Mouse (Mus musculus): ENCODE measurements around the gene Ciart. TPM values are rescaled to one million over a fixed set of nuclear protein-coding genes. Genes with fewer than 3 reads are reported as not detected.

Gene Ciart
- polyA plus RNA-seq, 1 experiment from 2014 or later, result 1.1 TPM

DNA sequence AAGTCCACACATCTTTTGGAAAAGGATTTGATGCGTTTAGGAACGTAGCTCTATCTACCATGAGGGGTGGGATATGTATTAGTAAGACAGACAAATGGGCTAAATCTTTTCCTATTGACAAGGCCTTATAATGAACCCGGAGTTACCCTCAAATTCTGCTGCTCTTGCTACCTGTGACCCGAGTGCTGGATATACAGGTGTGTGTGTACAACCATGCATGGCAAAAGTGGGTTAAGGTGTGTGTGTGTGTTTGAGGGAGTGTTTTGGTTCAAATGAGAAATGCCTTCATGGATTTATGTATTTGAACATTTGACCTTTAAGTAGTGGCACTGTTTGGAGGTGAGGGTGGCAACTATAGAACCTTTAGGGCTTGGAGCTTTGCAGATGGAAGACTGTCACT, 53.0 kb downstream of the Ciart start:
- no peak overlapping the region for H3K9ac ChIP-seq (ENCODE audit: low read depth, low read length)
- H3K27me3 ChIP-seq (ENCODE audit: insufficient read depth, low read length), result no peaks in the 10 kb centered on the region
- no peak for TF ChIP-seq CTCF (IDR thresholded peaks at IDR 0.05; ENCODE audit: low read depth)
- no peak for ATAC-seq (replicated peaks; ENCODE audit: low FRiP score, low read depth)
- DNase-seq (ENCODE audit: low spot score), result no peak
- H3K4me1 ChIP-seq (replicated peaks; ENCODE audit: insufficient read depth, low read length), result no peaks in the 10 kb centered on the region
- H3K9me3 ChIP-seq (replicated peaks; ENCODE audit: low read length), result no peaks in the 10 kb centered on the region
- H3K36me3 ChIP-seq (ENCODE audit: insufficient read depth, low read length), result peaks cover 28% of the 10 kb centered on the region
- WGBS, result 98% methylated on average over 4 of the region's 4 CpGs
- no peak overlapping the region for H3K4me3 ChIP-seq (replicated peaks; ENCODE audit: low read depth, low read length)
- no peak overlapping the region for H3K27ac ChIP-seq
- H3K4me2 ChIP-seq (ENCODE audit: low read length), result no peak overlapping the region

Other genes starting within 250 kb of the Ciart start
- gene Mcl1, start 223.5 kb downstream of the Ciart start, polyA plus RNA-seq (2015; fragmentation: Nextera tagmentation; extraction: Ambion mirVana), result 60.9 and 70.2 TPM in 2 replicates
- gene Adamtsl4, start 194.3 kb downstream of the Ciart start, polyA plus RNA-seq (2015; fragmentation: Nextera tagmentation; extraction: Ambion mirVana), result 3.6 TPM in 2 replicates
- 173 and 178 TPM in 2 replicates for gene Ecm1, start 142.7 kb downstream of the Ciart start, polyA plus RNA-seq (2015; fragmentation: Nextera tagmentation; extraction: Ambion mirVana)
- gene Tars2, start 122.0 kb downstream of the Ciart start, polyA plus RNA-seq (2015; fragmentation: Nextera tagmentation; extraction: Ambion mirVana), result 28.7 and 34.7 TPM in 2 replicates
- 15.1 and 17.3 TPM in 2 replicates for gene Rprd2, start 63.4 kb downstream of the Ciart start, polyA plus RNA-seq (2015; fragmentation: Nextera tagmentation; extraction: Ambion mirVana)
- gene Prpf3, start 26.4 kb downstream of the Ciart start, polyA plus RNA-seq (2015; fragmentation: Nextera tagmentation; extraction: Ambion mirVana), result 30.1 and 31.2 TPM in 2 replicates
- 461 and 494 TPM in 2 replicates for gene Mrps21, start 10.7 kb downstream of the Ciart start, polyA plus RNA-seq (2015; fragmentation: Nextera tagmentation; extraction: Ambion mirVana)
- 24.0 and 27.1 TPM in 2 replicates for gene BC028528, start 9.8 kb upstream of the Ciart start, polyA plus RNA-seq (2015; fragmentation: Nextera tagmentation; extraction: Ambion mirVana)
- 48.7 and 55.5 TPM in 2 replicates for gene Aph1a, start 11.7 kb upstream of the Ciart start, polyA plus RNA-seq (2015; fragmentation: Nextera tagmentation; extraction: Ambion mirVana)
- 12.9 and 15.2 TPM in 2 replicates for gene Car14, start 22.4 kb upstream of the Ciart start, polyA plus RNA-seq (2015; fragmentation: Nextera tagmentation; extraction: Ambion mirVana)
- 128 and 151 TPM in 2 replicates for gene Anp32e, start 47.0 kb upstream of the Ciart start, polyA plus RNA-seq (2015; fragmentation: Nextera tagmentation; extraction: Ambion mirVana)
- 41.5 and 42.5 TPM in 2 replicates for gene Plekho1, start 113.8 kb upstream of the Ciart start, polyA plus RNA-seq (2015; fragmentation: Nextera tagmentation; extraction: Ambion mirVana)
- gene Vps45, start 176.2 kb upstream of the Ciart start, polyA plus RNA-seq (2015; fragmentation: Nextera tagmentation; extraction: Ambion mirVana), result 38.1 and 41.9 TPM in 2 replicates
- gene Otud7b, start 222.3 kb upstream of the Ciart start, polyA plus RNA-seq (2015; fragmentation: Nextera tagmentation; extraction: Ambion mirVana), result 20.7 and 21.8 TPM in 2 replicates

Data from kidney, postnatal 0 days (tissue).